Mouse (Mus musculus) lung, adult 2 months (tissue): ENCODE results near the gene Bcas3.

ENCODE experiments used
- CTCF ChIP-seq: fragments of 200-500 bp; IDR thresholded peaks from 2 replicates; pipeline ENCODE4 v1.5.1; 2011; ENCODE audit warnings: mild to moderate bottlenecking, low read length, control low read depth; ENCODE audit not compliant: insufficient read depth
- POLR2A ChIP-seq: fragments of 200-500 bp; IDR thresholded peaks from 2 replicates; pipeline ENCODE4 v1.6.1; 2011; ENCODE audit warnings: low read depth, mild to moderate bottlenecking, control low read depth, low read length, borderline replicate concordance; ENCODE audit errors: extremely low read depth

- TF ChIP-seq CTCF (no peak), POLR2A (no peak)
Measured at GRCm38 (mm10) chr11:85734317-85735211, 381.6 kb downstream of the Bcas3 start.
